Mouse (Mus musculus) natural killer cell, adult 2 months (primary cell): ENCODE results near the gene Tcea3.

Experiments
- DNase-seq, 2 experiments: peaks; one replicate each; pipeline ENCODE4 v3.0.0; 2022; ENCODE audit warnings: low spot score in 2 of 2

Gene Tcea3

GRCm38 (mm10) chr4:136247729-136248463 lies at the start of gene Tcea3:
Gene Tcea3, plus strand, starts transcription at chr4:136247729.
- DNase-seq, result no peak

GRCm38 (mm10) chr4:136198846-136199245 lies 48.7 kb upstream of the Tcea3 start:
- no peak for DNase-seq

GRCm38 (mm10) chr4:136199562-136200292 lies 47.8 kb upstream of the Tcea3 start:
- peak in 1 of 2 experiments; percentile 54 for DNase-seq

- peak; percentile 35 to 68 for DNase-seq
These were observed 45.0 kb upstream of the Tcea3 start for GRCm38 (mm10) chr4:136202509-136202908.

- no peak for DNase-seq
These were observed 42.8 kb upstream of the Tcea3 start for GRCm38 (mm10) chr4:136204775-136205174.

GRCm38 (mm10) chr4:136206033-136206893 lies 41.3 kb upstream of the Tcea3 start, which contains the start of gene Asap3:
Gene Asap3, plus strand, starts transcription at chr4:136206365.
- DNase-seq, result peak; percentile 82 to 87

- DNase-seq, result no peak
These were observed 40.6 kb upstream of the Tcea3 start for GRCm38 (mm10) chr4:136206943-136207342.

- DNase-seq, result no peak
These were observed 36.6 kb upstream of the Tcea3 start for GRCm38 (mm10) chr4:136210931-136211330.

GRCm38 (mm10) chr4:136213629-136214028 lies 33.9 kb upstream of the Tcea3 start:
- DNase-seq, result no peak

- DNase-seq, result no peak
These were observed 32.7 kb upstream of the Tcea3 start for GRCm38 (mm10) chr4:136214828-136215227.

- DNase-seq, result no peak
These were observed 32.0 kb upstream of the Tcea3 start for GRCm38 (mm10) chr4:136215576-136215975.

- no peak for DNase-seq
These were observed 30.5 kb upstream of the Tcea3 start for GRCm38 (mm10) chr4:136217063-136217462.

- no peak for DNase-seq
These were observed 28.8 kb upstream of the Tcea3 start for GRCm38 (mm10) chr4:136218595-136219214.

- no peak for DNase-seq
These were observed 27.3 kb upstream of the Tcea3 start for GRCm38 (mm10) chr4:136220133-136220775.

- no peak for DNase-seq
These were observed 23.8 kb upstream of the Tcea3 start for GRCm38 (mm10) chr4:136223549-136224239.

GRCm38 (mm10) chr4:136224240-136224559 lies 23.3 kb upstream of the Tcea3 start:
- no peak for DNase-seq

GRCm38 (mm10) chr4:136224677-136225460 lies 22.7 kb upstream of the Tcea3 start:
- DNase-seq, result no peak

GRCm38 (mm10) chr4:136227408-136227807 lies 20.1 kb upstream of the Tcea3 start:
- DNase-seq, result no peak

- no peak for DNase-seq
These were observed 18.9 kb upstream of the Tcea3 start for GRCm38 (mm10) chr4:136228640-136229039.

GRCm38 (mm10) chr4:136238669-136239068 lies 8.9 kb upstream of the Tcea3 start:
- no peak for DNase-seq
